Mouse (Mus musculus): ENCODE data around the gene Daam1. TPM values are rescaled to one million over a fixed set of nuclear protein-coding genes. Genes with fewer than 3 reads are reported as not detected.
A peak's percentile ranks its signal among the peaks of the same experiment; 100 is the strongest.

Gene Daam1
- polyA plus RNA-seq, 1 experiment from 2014 or later: 21.6 TPM

GRCm38 (mm10) chr12:71975626-71976025 is 144.7 kb downstream of the Daam1 start:
- Histone ChIP-seq H3K27me3 (ENCODE audit: control insufficient read depth, insufficient read depth, low read length) (no peaks in the 10 kb centered on the region), H3K27ac (ENCODE audit: low read length) (peak overlapping the region; percentile 82), H3K9me3 (replicated peaks; ENCODE audit: control insufficient read depth, low read length) (no peaks in the 10 kb centered on the region), H3K9ac (ENCODE audit: low read length) (0 out of 2 replicates have a peak overlapping the region, but pooled peaks have one; percentile 51), H3K4me2 (ENCODE audit: low read depth, low read length) (no peak overlapping the region), H3K4me1 (ENCODE audit: control insufficient read depth, insufficient read depth, low read length) (peaks cover 79% of the 10 kb centered on the region), H3K4me3 (ENCODE audit: low read length) (no peak overlapping the region), H3K36me3 (ENCODE audit: control insufficient read depth, insufficient read depth) (peaks cover 25% of the 10 kb centered on the region)
- no peak for ATAC-seq (replicated peaks; ENCODE audit: extremely low read depth, insufficient read depth, low FRiP score)
- 44% methylated on average over 1 of the region's 1 CpGs for WGBS

GRCm38 (mm10) chr12:71976361-71976960 is 145.6 kb downstream of the Daam1 start:
- no peak overlapping the region for H3K4me3 ChIP-seq (ENCODE audit: low read length)
- no peak overlapping the region for H3K4me2 ChIP-seq (ENCODE audit: low read depth, low read length)
- peaks cover 26% of the 10 kb centered on the region for H3K36me3 ChIP-seq (ENCODE audit: control insufficient read depth, insufficient read depth)
- no peaks in the 10 kb centered on the region for H3K27me3 ChIP-seq (ENCODE audit: control insufficient read depth, insufficient read depth, low read length)
- H3K27ac ChIP-seq (ENCODE audit: low read length): peak overlapping the region; percentile 82
- ATAC-seq (replicated peaks; ENCODE audit: extremely low read depth, insufficient read depth, low FRiP score): no peak
- H3K9me3 ChIP-seq (replicated peaks; ENCODE audit: control insufficient read depth, low read length): no peaks in the 10 kb centered on the region
- H3K4me1 ChIP-seq (ENCODE audit: control insufficient read depth, insufficient read depth, low read length): peaks cover 77% of the 10 kb centered on the region
- WGBS: 39% methylated on average over 7 of the region's 7 CpGs
- H3K9ac ChIP-seq (ENCODE audit: low read length): peak overlapping the region; percentile 51

- WGBS: 93% methylated on average over 7 of the region's 7 CpGs
- no peak overlapping the region for H3K4me3 ChIP-seq (ENCODE audit: low read length)
- H3K4me2 ChIP-seq (ENCODE audit: low read depth, low read length): no peak overlapping the region
- H3K4me1 ChIP-seq (ENCODE audit: control insufficient read depth, insufficient read depth, low read length): peaks cover 74% of the 10 kb centered on the region
- peaks cover 24% of the 10 kb centered on the region for H3K36me3 ChIP-seq (ENCODE audit: control insufficient read depth, insufficient read depth)
- no peak for ATAC-seq (replicated peaks; ENCODE audit: extremely low read depth, insufficient read depth, low FRiP score)
- 0 out of 2 replicates have a peak overlapping the region, but pooled peaks have one; percentile 0 for H3K9ac ChIP-seq (ENCODE audit: low read length)
- no peaks in the 10 kb centered on the region for H3K9me3 ChIP-seq (replicated peaks; ENCODE audit: control insufficient read depth, low read length)
- no peaks in the 10 kb centered on the region for H3K27me3 ChIP-seq (ENCODE audit: control insufficient read depth, insufficient read depth, low read length)
- peak overlapping the region; percentile 82 for H3K27ac ChIP-seq (ENCODE audit: low read length)
Measured at GRCm38 (mm10) chr12:71977364-71977763, 146.5 kb downstream of the Daam1 start.

- Histone ChIP-seq H3K4me3 (ENCODE audit: low read length) (no peak overlapping the region), H3K36me3 (ENCODE audit: control insufficient read depth, insufficient read depth) (peaks cover 33% of the 10 kb centered on the region), H3K4me2 (ENCODE audit: low read depth, low read length) (peak overlapping the region; percentile 19; the same call in 1 of the 2 replicates), H3K9ac (ENCODE audit: low read length) (peak overlapping the region; percentile 47; the same call in 1 of the 2 replicates), H3K27ac (ENCODE audit: low read length) (peak overlapping the region; percentile 98), H3K27me3 (ENCODE audit: control insufficient read depth, insufficient read depth, low read length) (no peaks in the 10 kb centered on the region), H3K9me3 (replicated peaks; ENCODE audit: control insufficient read depth, low read length) (no peaks in the 10 kb centered on the region), H3K4me1 (ENCODE audit: control insufficient read depth, insufficient read depth, low read length) (peaks cover 76% of the 10 kb centered on the region)
- ATAC-seq (replicated peaks; ENCODE audit: extremely low read depth, insufficient read depth, low FRiP score): peak; percentile 38; the same call in 1 of the 2 replicates
- 42% methylated on average over 12 of the region's 12 CpGs for WGBS
Measured at GRCm38 (mm10) chr12:71978513-71979352, 147.9 kb downstream of the Daam1 start.

- peaks cover 82% of the 10 kb centered on the region for H3K4me1 ChIP-seq (ENCODE audit: control insufficient read depth, insufficient read depth, low read length)
- H3K9me3 ChIP-seq (replicated peaks; ENCODE audit: control insufficient read depth, low read length): no peaks in the 10 kb centered on the region
- no peak overlapping the region for H3K9ac ChIP-seq (ENCODE audit: low read length)
- ATAC-seq (replicated peaks; ENCODE audit: extremely low read depth, insufficient read depth, low FRiP score): peak; percentile 55
- no peak overlapping the region for H3K4me3 ChIP-seq (ENCODE audit: low read length)
- H3K27ac ChIP-seq (ENCODE audit: low read length): peak overlapping the region; percentile 98
- peaks cover 38% of the 10 kb centered on the region for H3K36me3 ChIP-seq (ENCODE audit: control insufficient read depth, insufficient read depth)
- H3K27me3 ChIP-seq (ENCODE audit: control insufficient read depth, insufficient read depth, low read length): no peaks in the 10 kb centered on the region
- 22% methylated on average over 6 of the region's 6 CpGs for WGBS
- no peak overlapping the region for H3K4me2 ChIP-seq (ENCODE audit: low read depth, low read length)
Measured at GRCm38 (mm10) chr12:71980166-71980565, 149.3 kb downstream of the Daam1 start.

- Histone ChIP-seq H3K4me2 (ENCODE audit: low read depth, low read length) (no peak overlapping the region), H3K9ac (ENCODE audit: low read length) (peak overlapping the region; percentile 62), H3K9me3 (replicated peaks; ENCODE audit: control insufficient read depth, low read length) (no peaks in the 10 kb centered on the region), H3K36me3 (ENCODE audit: control insufficient read depth, insufficient read depth) (peaks cover 41% of the 10 kb centered on the region), H3K4me3 (ENCODE audit: low read length) (no peak overlapping the region), H3K27me3 (ENCODE audit: control insufficient read depth, insufficient read depth, low read length) (no peaks in the 10 kb centered on the region), H3K27ac (ENCODE audit: low read length) (peak overlapping the region; percentile 98), H3K4me1 (ENCODE audit: control insufficient read depth, insufficient read depth, low read length) (peaks cover 76% of the 10 kb centered on the region)
- 63% methylated on average over 11 of the region's 11 CpGs for WGBS
- no peak for ATAC-seq (replicated peaks; ENCODE audit: extremely low read depth, insufficient read depth, low FRiP score)
Measured at GRCm38 (mm10) chr12:71980746-71981145, 149.9 kb downstream of the Daam1 start.

GRCm38 (mm10) chr12:71981250-71981649 is 150.4 kb downstream of the Daam1 start:
- H3K36me3 ChIP-seq (ENCODE audit: control insufficient read depth, insufficient read depth): peaks cover 41% of the 10 kb centered on the region
- peaks cover 71% of the 10 kb centered on the region for H3K4me1 ChIP-seq (ENCODE audit: control insufficient read depth, insufficient read depth, low read length)
- 27% methylated on average over 8 of the region's 8 CpGs for WGBS

GRCm38 (mm10) chr12:71981791-71982190 is 150.9 kb downstream of the Daam1 start:
- Histone ChIP-seq H3K9me3 (replicated peaks; ENCODE audit: control insufficient read depth, low read length) (no peaks in the 10 kb centered on the region), H3K4me3 (ENCODE audit: low read length) (no peak overlapping the region), H3K36me3 (ENCODE audit: control insufficient read depth, insufficient read depth) (peaks cover 47% of the 10 kb centered on the region), H3K9ac (ENCODE audit: low read length) (peak overlapping the region; percentile 32; the same call in 1 of the 2 replicates), H3K27ac (ENCODE audit: low read length) (peak overlapping the region; percentile 98), H3K27me3 (ENCODE audit: control insufficient read depth, insufficient read depth, low read length) (no peaks in the 10 kb centered on the region), H3K4me1 (ENCODE audit: control insufficient read depth, insufficient read depth, low read length) (peaks cover 67% of the 10 kb centered on the region), H3K4me2 (ENCODE audit: low read depth, low read length) (no peak overlapping the region)
- no peak for ATAC-seq (replicated peaks; ENCODE audit: extremely low read depth, insufficient read depth, low FRiP score)
- 38% methylated on average over 5 of the region's 5 CpGs for WGBS

More at GRCm38 (mm10) chr12:71981250-71981649, 150.4 kb downstream of the Daam1 start:
- H3K4me2 ChIP-seq (ENCODE audit: low read depth, low read length): no peak overlapping the region
- no peaks in the 10 kb centered on the region for H3K9me3 ChIP-seq (replicated peaks; ENCODE audit: control insufficient read depth, low read length)
- H3K27me3 ChIP-seq (ENCODE audit: control insufficient read depth, insufficient read depth, low read length): no peaks in the 10 kb centered on the region
- peak overlapping the region; percentile 62 for H3K9ac ChIP-seq (ENCODE audit: low read length)
- ATAC-seq (replicated peaks; ENCODE audit: extremely low read depth, insufficient read depth, low FRiP score): peak; percentile 26; the same call in 1 of the 2 replicates
- no peak overlapping the region for H3K4me3 ChIP-seq (ENCODE audit: low read length)
- H3K27ac ChIP-seq (ENCODE audit: low read length): peak overlapping the region; percentile 98

Measured in heart, embryonic 16.5 days (tissue).